Mouse (Mus musculus): ENCODE measurements around the gene Lonrf2.
A peak's percentile ranks its signal among the peaks of the same experiment; 100 is the strongest.

Lonrf2 gene

DNA sequence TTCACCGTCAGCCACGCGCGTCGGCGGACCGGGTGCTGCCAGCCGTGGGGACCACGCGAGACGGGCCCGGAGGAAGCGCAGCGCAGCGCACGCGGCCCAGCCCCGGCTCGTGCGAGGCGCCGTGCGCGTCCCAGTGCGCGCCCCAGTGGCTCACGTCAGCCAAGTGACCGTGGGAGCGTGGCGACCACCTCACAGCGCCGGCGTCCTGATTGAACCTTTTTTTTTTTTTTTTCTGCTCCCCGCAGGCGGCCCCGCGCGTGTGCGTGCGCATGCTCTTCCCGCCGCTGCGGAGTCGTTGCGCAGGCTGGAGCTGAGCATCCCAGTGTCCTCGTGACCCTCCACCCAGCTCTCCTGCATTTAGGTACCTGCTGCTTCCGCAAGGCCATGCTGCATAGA is at the start of gene Lonrf2:
Lonrf2 (minus strand) TSS at position 235 of the 396 bp plus-strand sequence.
- DNase-seq (ENCODE audit: low read depth, low spot score): peak; percentile 73

DNA sequence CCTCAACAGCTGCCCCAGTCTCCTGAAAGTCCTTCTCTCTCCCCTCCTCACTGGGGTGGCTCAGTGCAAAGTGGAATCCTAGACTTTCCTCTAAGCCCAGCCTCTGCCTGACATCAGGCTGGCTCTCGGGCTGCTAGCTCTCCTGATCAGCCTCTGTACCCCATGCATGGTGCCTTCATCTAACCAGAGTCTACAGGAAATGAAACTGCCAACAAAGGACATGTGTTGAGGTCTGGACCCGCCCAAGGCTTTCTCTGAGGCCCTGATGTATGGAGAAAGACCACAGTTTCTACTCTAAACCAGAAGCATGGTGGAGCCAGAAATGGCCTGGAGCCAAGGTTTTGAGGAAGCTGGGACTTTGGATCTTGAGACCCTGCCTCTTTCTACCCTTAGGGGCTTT is 49.4 kb upstream of the Lonrf2 start:
- no peak for DNase-seq (ENCODE audit: low read depth, low spot score)

DNA sequence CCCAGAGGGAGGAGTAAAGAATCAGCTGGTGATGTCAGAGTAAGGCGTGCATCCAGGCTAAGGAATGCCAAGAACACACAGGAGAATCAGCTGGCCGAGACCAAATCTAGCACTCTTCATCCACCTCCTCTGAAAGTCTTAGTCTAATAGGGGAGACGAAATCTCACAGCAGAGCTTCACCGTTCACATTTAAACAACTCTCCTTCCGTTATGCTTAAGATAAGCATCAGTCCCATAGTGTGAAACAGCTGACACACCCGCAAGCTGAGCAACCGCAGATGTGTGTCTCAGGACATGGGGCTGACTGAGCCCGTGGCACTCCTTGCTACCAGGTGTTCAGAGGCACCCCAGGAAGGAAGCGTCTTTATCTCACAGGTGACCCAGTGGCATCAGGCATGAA is 47.3 kb upstream of the Lonrf2 start:
- DNase-seq (ENCODE audit: low read depth, low spot score): peak; percentile 59

DNA sequence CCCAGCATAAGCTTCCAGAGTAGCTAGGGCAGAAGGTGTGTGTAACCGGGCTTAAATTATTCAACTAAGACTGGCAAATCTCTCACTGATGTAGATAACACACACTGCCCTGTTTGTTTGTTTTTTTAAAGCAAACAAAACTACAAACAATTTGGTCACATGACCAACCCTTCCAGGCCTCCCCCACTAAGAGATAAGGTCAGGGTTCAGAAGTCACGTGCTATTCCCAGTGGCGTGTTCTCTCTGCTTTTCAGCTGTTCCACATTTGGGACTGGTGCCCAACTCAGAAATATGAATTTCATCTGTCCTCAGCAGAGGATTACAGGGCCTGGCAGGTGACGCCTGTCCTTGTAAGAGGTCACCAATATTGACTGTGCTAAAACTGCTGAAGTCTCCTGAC is 46.2 kb upstream of the Lonrf2 start:
- no peak for DNase-seq (ENCODE audit: low read depth, low spot score)

DNA sequence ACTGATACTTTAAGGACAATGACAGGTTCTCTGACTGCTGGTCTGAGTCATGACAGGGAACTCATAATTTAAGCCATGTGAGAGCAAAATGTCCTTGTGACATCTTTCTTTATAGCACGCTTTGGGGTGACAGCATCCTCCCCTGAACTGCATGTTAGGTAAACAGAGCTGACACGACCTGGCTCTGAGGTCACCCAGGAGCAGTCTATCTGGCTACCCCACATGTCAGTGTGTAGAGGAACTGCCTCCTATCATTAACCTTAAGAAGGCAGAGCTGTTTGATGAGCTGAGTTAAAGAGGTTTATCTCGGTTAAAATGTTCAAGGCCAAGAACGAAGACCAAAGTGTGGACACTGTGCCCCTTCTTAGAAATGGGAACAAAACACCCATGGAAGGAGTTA is 44.9 kb upstream of the Lonrf2 start:
- no peak for DNase-seq (ENCODE audit: low read depth, low spot score)

DNA sequence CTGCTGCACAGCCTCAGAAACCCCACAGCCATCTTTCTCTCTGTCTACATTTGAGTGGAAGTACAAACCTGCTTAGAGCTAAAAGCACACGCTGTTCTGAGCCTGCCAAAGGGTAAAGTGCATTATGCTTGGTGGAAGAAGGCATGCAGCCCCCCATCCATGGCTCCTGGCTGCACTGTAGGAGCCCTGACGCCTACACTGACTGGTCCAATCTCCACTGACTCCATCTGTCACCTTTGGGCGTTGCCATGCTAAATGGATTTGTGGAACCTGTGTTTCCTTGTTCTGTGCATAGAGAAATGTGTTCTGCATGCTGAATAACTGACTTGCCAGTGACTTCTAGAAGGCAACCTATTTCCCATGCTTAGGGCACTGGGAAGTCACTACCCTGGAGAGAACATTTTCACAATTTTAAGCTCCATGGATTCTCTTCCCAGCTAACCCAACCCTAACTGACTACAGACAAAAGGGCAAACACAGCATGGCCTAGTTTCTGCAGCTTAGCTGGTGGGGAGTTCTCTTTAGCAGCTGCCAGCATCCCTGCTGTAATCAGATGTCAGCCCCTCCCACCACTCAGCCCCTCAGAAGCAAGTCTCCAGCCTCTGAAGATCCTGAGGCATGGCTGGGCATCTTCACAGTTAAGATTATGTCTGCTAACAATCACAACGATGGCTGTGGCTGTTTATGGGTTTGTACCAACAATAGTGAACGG is 40.3 kb upstream of the Lonrf2 start:
- DNase-seq (ENCODE audit: low read depth, low spot score): no peak

DNA sequence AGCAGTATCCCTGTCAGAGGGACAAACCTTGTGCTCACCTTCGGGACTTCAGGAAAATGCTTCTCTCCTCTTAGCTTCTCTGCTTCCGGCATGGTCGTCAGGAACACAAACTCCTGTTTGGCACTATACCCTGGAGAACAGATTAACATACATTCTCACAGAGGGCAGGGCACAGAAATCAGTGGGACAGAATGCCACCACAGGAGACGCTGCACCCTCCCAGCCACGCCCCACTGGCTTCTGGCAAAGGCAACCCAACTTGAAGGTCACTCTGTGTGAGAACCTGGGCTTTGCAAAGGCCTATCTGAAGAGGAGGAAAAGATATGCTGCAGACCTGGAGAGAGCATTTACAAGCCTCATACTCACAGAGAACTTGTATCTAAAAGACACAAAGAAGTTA is 37.4 kb upstream of the Lonrf2 start:
- DNase-seq (ENCODE audit: low read depth, low spot score): peak; percentile 65

DNA sequence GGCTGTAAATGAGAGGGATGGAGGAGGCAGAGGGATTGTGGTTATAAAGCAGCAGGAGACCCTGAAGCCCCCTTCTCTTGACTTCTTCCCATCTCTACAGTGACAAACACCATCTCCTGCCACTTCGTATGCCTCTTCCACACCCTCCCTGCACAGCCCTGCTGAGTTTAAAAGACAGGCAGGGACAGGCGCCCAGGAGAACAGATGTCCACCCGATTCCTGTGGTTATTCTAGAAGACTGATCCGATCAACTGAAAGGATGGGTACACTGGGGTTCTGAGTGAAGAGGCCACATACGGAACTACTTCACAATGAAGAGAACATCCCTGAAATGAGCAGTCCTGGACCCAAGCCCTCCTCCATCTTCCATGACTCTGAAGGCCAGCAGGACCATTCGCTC is 35.3 kb upstream of the Lonrf2 start:
- no peak for DNase-seq (ENCODE audit: low read depth, low spot score)

DNA sequence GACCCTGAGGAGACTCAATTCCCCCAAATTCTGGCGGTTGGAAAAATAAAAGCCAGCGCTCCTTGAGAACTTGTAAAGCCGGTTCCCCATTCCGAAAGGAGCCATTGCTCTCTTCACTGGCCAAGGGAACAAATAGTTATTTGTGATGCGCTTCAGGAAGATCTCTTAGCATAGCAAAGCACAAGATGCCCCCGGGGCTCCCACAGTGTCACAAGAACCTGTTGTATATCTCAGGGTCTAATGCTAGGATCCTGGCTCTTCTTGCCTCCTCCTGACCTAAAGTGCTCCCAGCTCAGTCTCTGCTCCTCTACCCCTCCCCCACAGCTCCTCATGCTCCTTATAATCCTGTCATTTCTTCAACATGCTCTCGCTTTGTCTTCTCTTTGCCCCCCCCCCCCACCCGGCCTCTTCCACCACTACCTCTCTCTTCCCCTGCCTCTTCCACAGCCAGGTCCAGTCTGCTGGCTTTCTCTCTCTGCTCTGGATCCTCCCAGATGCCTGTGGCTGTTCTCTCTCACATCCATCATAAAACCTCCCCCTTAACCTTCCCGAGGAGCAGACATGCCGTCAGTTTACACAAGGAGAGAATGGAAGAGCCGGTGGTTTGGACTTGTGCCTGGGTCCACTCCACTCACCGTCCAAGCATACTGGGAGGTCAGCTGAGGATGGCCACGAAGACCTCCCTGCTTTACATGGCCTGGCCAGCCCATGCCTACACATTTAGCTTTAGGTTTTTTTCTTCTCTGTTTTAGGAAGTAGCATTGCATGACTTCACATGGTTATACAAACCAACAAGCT is 33.1 kb upstream of the Lonrf2 start:
- peak; percentile 71 for DNase-seq (ENCODE audit: low read depth, low spot score)

DNA sequence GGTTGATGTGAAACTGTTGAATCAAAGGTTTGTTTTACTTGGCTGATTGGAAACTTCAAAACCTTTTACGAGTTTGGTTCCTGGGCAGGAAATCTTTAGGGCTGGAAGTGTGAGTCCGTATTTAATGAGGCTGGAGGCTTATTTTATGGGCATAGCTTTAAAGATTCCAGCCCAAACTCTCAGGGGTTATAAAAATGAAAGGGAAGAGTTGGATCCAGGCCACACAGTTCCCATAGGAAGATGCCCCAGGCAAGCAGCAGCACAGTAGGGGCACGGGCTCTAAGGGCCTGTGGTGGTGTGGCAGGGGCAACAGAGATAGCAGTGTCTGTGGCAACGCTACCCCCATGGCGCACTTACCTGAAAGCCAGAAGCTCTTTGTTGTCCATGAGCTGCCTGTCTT is 29.7 kb upstream of the Lonrf2 start:
- DNase-seq (ENCODE audit: low read depth, low spot score): no peak

DNA sequence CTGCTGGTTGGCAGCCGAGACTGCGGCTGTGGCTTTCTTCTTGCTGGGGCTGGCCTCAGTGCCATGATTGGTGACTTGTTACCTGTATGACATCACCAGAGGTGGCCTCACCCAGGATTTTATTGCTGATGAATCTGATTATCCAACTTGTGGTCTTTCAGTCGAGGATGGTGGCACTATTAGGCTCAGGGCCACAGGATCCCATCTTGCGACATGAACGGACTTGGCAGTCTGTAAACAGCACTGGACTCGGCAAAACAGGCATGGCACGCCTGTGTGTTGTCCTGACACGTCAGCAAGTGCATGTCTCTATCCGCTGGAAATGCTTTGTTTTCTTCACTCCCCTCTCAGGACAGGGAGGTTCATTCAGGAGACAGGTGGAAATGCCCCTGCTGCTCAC is 27.8 kb upstream of the Lonrf2 start:
- DNase-seq (ENCODE audit: low read depth, low spot score): no peak

DNA sequence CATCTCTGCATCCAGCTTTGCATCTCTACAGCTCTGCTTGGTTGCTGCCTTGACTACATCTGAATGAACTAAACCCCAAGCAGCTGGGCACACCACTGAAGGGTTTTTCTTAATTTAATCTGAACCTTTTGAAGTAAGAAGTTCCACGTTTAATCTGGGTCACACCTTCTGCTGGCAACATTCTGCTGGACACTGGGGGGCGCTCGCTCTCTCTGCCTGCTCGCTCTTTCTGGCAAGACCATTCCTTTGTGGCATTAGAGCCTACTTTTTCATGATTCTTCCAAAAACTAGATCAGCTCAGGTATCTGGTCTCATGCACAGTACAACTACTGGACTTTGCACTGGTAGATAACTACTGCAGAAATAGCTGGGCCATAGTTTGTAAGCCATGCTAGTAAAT is 25.7 kb upstream of the Lonrf2 start:
- DNase-seq (ENCODE audit: low read depth, low spot score): peak; percentile 42

DNA sequence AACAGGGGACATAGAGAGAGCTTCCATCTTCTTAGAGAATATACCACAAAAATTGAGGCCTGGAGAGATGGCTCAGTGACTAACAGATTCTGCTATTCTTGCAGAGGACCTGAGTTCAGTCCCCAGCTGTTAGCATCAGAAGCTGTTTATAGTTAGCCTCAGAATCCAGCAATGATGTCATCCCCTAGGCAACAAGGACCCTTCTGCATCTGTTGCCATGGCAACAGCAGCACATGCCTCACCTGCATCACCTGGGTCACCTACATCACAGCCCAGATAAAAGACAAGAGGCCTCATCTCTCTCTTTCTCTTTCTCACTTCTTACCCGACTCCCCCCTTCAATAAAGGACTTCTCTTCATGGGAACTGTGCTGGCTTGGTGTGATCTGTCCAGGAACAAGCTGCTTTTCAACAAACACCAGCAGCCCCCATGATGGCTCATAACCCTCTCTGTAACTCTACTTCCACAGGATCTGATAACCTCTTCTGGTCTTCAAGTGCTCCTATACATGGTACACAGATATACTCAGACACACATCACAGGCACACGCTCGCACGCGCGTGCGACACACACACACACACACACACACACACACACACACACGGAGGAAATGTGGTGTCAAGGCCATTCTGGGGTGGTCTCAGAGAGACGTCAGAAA is 24.5 kb upstream of the Lonrf2 start:
- no peak for DNase-seq (ENCODE audit: low read depth, low spot score)

DNA sequence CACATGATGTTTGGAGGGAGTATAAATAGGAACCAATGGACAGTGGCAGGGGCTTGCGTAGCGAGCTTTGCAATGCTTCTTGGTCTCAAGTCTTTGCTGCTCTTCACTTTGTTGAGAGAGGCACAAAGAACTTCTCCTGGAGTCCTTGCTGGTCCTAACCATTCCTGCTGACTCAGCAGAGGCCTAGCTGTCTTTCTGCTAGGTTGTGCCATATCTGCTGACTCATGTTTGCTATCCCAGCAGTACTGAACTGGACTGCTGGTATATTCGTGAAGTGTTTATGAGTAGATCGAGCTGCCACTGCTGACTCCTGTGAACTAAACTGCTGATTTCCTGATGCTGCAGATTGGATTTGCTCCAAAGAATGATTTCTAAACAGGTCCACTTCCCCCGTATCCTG is 23.7 kb upstream of the Lonrf2 start:
- DNase-seq (ENCODE audit: low read depth, low spot score): no peak

DNA sequence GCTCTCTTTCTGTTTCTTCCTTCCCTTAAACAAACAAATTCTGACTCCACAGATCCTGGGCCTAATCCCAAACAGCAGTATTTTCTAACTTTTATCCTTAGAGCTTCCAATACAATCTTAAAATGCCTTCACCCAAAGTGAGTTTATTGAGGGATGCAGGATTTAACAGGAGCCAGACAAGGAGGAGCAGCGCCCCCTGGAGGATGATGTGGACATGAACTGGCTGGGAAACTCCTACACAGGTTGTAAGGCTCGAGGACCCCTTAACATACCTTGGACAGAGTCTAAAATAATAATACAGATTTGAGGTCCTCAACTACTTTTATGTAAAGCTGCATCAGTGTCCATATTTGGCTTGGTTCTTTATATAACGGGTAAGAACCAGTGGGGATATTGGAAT is 19.7 kb upstream of the Lonrf2 start:
- peak; percentile 87 for DNase-seq (ENCODE audit: low read depth, low spot score)

DNA sequence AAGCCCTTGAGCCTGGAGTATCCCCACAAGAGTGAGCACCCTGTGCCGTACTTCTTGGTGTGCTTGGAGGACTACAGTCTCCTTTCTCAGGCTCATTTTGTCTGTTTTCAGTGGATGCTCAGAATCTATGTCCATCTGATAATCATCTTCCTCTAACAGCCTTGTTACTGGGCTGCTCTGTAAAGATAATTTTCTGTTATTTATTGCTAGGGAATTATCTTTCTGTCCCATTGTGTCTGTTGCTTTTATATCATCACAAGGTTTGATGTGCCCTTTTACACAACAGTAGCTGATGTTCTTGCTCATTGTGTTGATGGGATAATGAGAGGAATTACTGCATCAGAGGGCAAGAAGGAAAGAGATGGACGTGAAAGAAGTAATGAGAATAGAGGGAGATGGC is 15.7 kb upstream of the Lonrf2 start:
- DNase-seq (ENCODE audit: low read depth, low spot score): no peak

DNA sequence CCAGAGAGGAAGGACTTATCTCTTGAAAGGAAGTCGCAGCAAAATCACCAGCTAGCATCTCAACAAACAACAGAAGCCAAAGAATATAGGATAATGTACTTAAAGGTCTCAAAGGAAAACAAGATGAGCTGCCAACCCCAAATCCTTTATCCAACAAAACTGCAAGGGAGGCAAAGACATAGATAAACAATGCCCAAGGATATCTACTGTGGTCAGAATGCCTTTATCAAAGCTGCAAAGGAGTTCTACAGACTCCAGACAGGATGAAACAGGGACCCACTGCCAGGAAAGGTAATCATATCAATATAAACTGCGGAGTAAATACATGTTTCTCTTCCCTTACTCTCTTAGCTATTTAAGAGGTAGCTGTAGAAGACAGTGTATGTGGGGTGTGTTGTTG is 14.1 kb upstream of the Lonrf2 start:
- DNase-seq (ENCODE audit: low read depth, low spot score): no peak

DNA sequence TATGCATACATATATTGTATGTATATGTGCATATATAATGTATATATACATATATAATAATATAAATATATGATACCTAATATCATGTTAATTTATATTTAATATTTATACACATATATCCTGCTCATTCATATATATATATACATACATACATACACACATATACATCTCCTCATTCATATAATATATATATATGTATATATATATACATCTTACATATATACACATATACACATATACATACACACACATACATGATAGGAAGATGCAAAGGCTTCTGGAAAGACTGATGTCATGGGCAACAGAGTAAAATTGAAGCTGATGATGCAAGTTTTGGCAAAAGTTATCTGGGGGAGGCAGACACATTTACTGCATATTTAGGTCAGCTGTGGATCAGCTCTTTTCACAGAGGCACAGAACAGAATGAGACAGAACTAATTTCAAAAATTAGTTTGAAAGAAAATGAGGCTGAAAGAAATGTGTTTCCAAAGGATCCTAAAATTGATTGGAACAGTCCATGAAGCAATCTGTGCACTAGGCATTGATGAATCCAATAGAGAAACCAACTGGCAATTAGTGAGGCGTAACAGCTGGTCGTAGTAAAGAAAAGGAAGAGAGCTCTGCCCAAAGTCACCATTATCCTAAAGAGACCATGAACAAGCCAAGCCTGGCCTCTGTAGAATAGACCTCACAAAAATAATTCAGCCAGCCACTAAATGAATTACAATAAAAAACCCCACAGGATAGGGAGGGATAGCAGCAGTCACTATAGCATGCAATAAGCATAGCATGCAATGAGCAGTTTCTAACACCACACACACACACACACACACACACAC is 12.2 kb upstream of the Lonrf2 start:
- no peak for DNase-seq (ENCODE audit: low read depth, low spot score)

DNA sequence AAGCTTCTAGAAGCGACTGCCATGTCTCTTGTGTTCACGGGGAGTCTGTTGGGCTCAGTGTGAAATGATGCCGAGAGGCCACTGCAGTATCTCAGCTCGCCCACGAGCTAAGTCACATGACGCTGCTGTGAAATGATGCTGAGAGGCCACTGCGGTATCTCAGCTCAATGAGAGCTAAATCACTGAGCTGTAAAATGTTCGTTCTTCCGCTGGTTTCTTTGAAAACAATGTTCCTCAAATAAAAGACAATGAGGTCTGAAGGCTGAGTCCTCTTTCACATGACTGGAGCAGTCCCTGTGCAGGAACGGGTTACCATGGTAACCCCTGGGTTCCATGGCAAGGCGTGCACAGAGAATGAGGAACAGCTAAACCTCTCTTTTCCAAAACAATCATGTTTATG is 11.5 kb upstream of the Lonrf2 start:
- DNase-seq (ENCODE audit: low read depth, low spot score): no peak

DNA sequence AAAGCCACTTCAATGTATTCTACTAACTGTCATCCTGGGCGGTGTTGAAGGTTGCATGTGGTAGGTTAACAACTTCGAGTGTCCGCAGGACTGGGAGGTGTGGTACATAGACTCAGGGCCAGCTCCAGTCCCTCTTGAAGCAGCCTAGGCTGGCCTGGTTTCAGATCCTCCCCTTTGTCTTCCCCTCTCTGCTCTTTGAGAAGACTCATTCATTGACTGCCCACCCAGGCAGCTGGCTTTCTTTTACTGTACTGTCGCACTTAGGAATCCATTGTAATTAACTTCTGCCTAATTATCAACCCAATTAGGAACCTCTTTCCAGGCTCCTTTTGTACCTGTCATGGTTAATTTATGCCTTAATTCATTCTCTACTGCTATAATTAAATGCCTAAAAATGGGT is 6.8 kb upstream of the Lonrf2 start:
- DNase-seq (ENCODE audit: low read depth, low spot score): no peak

DNA sequence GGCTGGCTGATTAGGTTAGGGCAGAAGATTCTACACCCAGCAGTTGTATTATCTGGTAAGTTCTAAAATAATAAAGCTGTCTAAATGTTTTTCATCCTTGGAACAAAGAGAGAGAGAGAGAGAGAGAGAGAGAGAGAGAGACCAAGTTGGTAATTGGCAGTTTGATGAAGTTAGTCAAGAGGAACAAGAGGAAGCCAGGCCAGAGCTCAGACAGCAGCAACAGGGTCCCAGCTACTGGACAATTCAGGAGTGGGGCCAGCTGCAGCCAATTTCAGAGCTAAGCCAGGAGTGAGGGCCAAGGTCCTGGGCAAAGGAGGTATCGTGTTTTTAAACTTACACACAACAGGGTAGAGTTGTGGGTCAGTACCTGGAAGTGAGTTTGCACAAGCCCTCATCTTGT is 6.3 kb upstream of the Lonrf2 start:
- DNase-seq (ENCODE audit: low read depth, low spot score): no peak

DNA sequence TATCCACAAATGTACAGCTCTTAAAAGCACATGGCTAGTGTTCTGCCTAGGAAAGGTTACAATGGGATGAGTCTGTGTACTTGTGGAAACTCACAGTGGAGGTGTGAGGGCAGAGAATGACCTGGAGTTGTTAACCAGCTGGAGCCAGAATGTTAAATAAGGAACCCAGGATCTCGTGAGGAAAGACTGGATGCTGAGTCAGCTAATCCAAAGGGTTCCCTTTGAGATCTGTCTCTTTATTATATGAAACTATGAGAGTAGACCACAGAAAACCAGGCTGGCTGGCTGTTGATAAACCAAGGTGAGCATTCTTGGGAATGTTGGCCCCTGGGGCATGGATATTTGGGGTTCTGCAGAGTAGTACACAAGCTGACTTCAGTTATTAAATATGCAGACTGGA is 3.4 kb upstream of the Lonrf2 start:
- no peak for DNase-seq (ENCODE audit: low read depth, low spot score)
